ENCODE assay signal across 14 mouse cellular contexts in genomic region chr1:159406317-159406716, GRCm38 (mm10).
"Had no signal": no experiment of that assay in that cellular context is flagged by ENCODE, and none has a peak within 500 bp of the region (broad histone marks: within the 10 kb centered on the region; RNA-seq: fewer than 3 reads in every experiment).

No protein-coding gene starts in this region.

- H3K9me3 ChIP-seq: limb, embryonic 12.5 days; limb, embryonic 15.5 days; midbrain, embryonic 13.5 days had no signal

- DNase-seq: kidney, postnatal 14 days; kidney, postnatal 4 days; left cerebral cortex, postnatal 4 days; liver, postnatal 0 days; lung, embryonic 14.5 days; thymus, adult 18-20 months; thymus, postnatal 36 days had no signal

- ATAC-seq: liver, postnatal 0 days; lung, postnatal 0 days; midbrain, embryonic 13.5 days had no signal

- H3K36me3 ChIP-seq: limb, embryonic 12.5 days; limb, embryonic 15.5 days; midbrain, embryonic 13.5 days had no signal

- H3K4me2 ChIP-seq: limb, embryonic 12.5 days; limb, embryonic 15.5 days; liver, embryonic 11.5 days; lung, embryonic 14.5 days; midbrain, embryonic 13.5 days had no signal

- H3K9ac ChIP-seq: limb, embryonic 12.5 days; limb, embryonic 15.5 days; liver, embryonic 14.5 days; liver, postnatal 0 days; lung, embryonic 14.5 days; midbrain, embryonic 13.5 days had no signal

- H3K27me3 ChIP-seq: limb, embryonic 12.5 days; limb, embryonic 15.5 days; midbrain, embryonic 13.5 days had no signal

- H3K4me3 ChIP-seq: limb, embryonic 12.5 days; limb, embryonic 15.5 days; midbrain, embryonic 13.5 days had no signal

- H3K4me1 ChIP-seq: limb, embryonic 15.5 days had no signal

- H3K27ac ChIP-seq: limb, embryonic 12.5 days; limb, embryonic 15.5 days; liver, embryonic 14.5 days; macrophage; midbrain, embryonic 13.5 days had no signal
